Mouse (Mus musculus): Measurements from ENCODE around the gene Xrcc3.

Xrcc3 gene

DNA sequence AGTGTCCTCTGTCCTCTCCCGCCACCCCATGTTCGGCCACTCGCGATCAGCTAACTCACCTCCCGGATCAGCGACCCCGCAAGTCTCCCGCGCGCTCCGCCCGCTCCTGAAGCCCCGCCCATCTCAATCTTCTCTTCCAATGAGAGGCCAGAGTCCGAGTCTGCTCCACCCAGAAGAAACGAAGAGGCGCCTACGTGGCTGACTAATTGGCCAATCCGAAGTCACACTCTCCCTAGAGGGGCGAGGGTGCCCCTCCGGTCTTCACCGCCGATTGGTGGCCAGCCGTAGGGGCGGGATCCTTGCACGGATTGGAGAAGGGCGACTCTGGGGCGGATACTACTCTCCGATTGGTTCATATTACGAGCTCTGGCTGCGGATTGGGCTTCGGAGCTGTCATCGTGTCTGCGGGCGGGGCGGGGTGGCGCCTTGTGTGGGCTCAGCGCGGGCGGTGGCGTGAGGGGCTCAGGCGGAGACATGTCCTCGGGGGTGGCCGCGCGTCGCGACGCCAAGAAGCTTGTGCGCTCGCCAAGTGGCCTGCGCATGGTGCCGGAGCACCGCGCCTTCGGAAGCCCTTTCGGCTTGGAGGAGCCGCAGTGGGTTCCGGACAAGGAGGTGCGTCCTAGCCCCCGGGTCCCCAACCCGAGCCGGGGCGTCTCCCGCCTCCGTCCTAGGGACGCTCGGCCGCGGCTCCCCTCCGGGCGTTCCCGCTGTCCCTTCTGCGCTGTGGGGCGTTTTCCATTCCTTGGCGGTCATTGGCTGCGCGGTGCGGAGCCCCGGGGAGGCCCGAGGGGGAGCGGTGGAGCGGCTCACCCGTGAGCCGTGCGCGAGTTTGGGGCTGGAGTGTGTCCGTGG lies at the start of gene Xrcc3, which contains the start of gene Zfyve21:
Gene Xrcc3 (minus strand): TSS at position 108 of the 852 bp plus-strand sequence.
Gene Zfyve21 (plus strand): TSS at position 405 of the 852 bp plus-strand sequence.
- DNase-seq = peak; percentile 98

- no peak for DNase-seq
These were observed 41.8 kb upstream of the Xrcc3 start for GRCm38 (mm10) chr12:111855448-111855847.

DNA sequence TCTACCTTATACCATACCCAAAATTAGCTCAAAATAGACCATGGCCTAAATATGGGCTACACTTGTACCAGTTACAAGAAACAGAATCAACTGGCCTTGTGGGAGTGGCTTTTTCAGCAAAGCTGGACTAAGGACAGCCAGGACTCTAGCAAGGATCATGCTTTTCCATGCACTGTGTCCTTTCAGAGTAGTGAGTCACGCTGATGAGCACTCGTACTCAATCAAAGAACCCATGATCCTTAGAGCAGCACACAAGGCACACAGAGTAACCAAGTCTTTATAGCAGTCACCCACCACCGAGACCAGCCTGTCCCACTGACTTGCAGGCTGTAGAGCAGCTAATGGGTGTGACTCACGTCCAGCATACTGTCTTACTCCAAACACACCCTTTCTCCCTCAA lies 39.9 kb upstream of the Xrcc3 start:
- no peak for DNase-seq

GRCm38 (mm10) chr12:111853011-111853436 lies 39.4 kb upstream of the Xrcc3 start:
- peak; percentile 65 for DNase-seq

- DNase-seq = no peak
These were observed 38.1 kb upstream of the Xrcc3 start for GRCm38 (mm10) chr12:111851745-111852144.

DNA sequence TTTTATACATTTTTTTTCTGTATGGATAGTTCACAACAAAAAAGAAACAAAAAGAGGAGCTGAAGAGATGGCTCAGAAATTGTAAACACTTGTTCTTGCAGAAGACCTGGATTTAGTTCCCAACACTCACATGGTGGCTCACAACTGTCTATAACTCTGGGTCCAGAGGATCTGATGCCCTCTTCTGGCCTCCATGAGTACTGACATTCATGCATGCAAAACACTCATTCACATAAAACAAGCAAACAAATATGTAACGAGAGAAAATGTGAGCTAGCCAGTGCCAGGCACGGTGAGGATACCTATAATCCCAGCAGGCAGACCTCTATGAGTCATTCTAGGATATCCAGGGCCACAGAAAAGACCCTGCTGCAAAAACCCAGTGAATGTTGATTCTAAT lies 37.6 kb upstream of the Xrcc3 start:
- DNase-seq = no peak

GRCm38 (mm10) chr12:111848300-111848798 lies 34.7 kb upstream of the Xrcc3 start:
- DNase-seq = no peak

GRCm38 (mm10) chr12:111846815-111847214 lies 33.1 kb upstream of the Xrcc3 start:
- DNase-seq = no peak

GRCm38 (mm10) chr12:111845953-111846352 lies 32.3 kb upstream of the Xrcc3 start:
- no peak for DNase-seq

DNA sequence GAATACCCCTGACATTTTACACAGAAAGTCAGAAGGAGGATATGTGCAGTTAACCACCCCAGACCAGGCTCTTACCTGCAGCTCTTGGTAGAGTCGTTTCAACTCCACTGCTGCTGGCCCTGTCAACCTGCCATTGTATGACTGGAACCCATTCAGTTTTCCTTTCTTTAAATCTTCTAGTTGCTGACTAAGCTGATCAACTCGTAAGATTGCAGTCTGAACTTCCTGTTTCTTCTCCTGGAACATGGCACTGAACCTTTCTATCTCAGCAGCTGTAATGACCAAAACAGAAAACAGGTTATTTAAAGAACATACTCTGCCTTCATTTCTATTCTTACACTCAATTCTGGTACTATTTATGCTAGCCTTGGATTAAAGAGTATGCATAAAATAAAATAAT lies 29.8 kb upstream of the Xrcc3 start:
- DNase-seq = no peak

DNA sequence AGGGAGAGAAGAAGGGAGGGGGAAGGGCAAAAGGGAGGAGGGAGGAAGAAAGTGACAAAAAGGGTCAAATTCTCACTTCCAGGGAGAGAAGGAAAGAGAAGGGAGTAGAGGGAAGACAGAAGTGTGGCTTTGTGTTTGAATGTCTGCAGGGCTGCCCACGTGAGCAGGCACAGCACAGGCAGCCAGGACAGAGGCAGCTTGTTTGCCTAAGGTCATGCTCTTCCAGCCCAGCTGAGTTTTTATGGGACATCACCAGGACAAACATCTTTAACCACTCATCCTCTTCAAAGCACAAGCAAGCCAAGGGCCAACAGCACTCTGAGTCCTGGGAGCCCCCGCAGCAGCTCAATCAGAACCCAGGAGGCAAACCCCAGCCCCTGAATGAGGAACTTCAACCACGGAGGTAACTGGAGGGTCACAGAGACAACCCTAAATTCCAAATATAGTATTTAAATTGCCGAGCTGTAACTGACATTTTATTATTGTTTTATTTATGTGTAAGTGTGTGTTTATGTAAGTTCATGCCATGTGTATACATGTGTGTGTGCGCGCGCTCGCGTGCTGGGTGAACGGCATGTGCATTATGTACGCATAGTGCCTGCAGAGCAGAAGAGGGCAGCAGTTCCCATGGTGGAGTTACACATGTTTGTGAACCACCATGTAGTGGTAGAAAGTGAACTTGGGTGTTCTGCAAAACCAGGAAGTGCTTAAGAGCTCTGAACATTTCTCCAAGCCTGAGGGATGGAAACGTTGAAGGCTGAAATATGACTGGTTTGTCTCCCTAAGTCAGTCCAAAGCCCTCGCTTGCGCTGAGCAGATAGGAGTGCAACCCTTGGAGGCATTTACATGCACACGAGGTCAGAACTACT lies 29.1 kb upstream of the Xrcc3 start:
- no peak for DNase-seq

- DNase-seq = no peak
These were observed 19.8 kb upstream of the Xrcc3 start for GRCm38 (mm10) chr12:111833457-111833856.

GRCm38 (mm10) chr12:111832643-111833042 lies 19.0 kb upstream of the Xrcc3 start:
- DNase-seq = no peak

DNA sequence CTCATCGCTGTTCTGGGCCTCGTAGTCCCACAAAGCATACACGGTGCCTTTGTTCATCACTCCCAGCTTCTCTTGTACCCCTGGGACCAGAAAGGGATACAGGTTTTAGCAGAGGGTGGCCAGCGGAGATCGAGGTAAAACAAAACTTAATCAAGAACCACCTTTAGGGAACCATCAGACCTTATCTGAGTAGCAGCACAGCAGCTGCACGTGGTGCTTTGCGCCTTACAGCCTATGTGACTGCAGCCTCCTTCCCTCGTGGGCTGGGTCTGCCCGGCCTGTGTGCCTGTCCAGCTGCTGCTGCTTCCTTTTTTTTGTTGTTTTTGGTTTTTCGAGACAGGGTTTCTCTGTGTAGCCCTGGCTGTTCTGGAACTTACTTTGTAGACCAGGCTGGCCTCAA lies 16.7 kb upstream of the Xrcc3 start:
- no peak for DNase-seq

GRCm38 (mm10) chr12:111829954-111830353 lies 16.3 kb upstream of the Xrcc3 start:
- no peak for DNase-seq

- DNase-seq = no peak
These were observed 15.8 kb upstream of the Xrcc3 start for GRCm38 (mm10) chr12:111829447-111829846.

- DNase-seq = no peak
These were observed 13.9 kb upstream of the Xrcc3 start for GRCm38 (mm10) chr12:111827556-111827955.

GRCm38 (mm10) chr12:111821931-111822330 lies 8.3 kb upstream of the Xrcc3 start:
- DNase-seq = no peak

- DNase-seq = no peak
These were observed 7.0 kb upstream of the Xrcc3 start for GRCm38 (mm10) chr12:111820708-111821107.

- DNase-seq = peak; percentile 53
These were observed 6.3 kb upstream of the Xrcc3 start for GRCm38 (mm10) chr12:111819936-111820335.

DNA sequence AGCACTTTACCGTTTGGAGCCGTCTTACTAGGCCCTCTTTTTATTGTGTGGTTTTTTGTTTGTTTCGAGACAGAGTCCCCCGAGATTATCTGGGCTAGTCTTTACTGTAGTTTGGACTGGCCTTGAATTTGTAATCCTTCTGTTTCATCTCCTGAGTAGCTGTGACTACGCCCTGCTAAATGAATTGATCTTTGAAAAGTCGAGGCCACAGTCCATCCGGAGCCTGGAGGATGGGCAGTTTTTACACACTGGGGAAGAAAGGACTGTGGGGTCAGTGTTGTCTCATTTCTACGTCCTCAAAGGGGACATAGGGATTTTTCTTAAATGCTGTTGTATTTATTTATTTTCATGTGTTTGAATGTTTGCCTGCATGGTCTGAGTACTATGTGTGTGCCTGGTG lies 4.3 kb upstream of the Xrcc3 start:
- no peak for DNase-seq

- peak; percentile 48 for DNase-seq
These were observed 3.3 kb upstream of the Xrcc3 start for GRCm38 (mm10) chr12:111816967-111817366.

DNA sequence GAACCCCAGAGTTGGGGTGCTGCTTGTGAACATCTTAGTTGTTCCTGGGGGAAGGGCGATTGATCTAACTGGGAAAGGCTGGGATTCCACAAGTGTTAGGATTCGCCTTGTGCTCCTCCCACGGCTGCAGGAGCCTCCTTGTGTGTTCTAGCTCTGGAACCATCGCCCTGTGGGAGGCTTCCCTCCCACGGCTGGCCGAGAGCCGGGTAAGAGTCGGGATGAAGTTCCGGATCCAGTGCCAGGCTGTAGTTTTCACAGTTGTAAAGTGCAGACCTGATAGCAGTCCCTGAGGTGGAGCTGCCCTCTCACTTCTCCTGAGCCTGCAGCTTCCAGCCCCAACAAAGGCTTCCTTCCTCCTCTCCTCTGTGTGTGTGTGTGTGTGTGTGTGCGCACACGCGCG lies 2.9 kb upstream of the Xrcc3 start:
- DNase-seq = no peak

Measured in kidney, postnatal 14 days (tissue).